Mouse (Mus musculus): ENCODE measurements around the gene Dzip1. TPM values are rescaled to one million over a fixed set of nuclear protein-coding genes. Genes with fewer than 3 reads are reported as not detected.

Dzip1 gene
- polyA plus RNA-seq (2011; ENCODE audit: insufficient read depth, insufficient read length, low read depth, missing spikeins), result 47.2 and 57.6 TPM in 2 replicates

- Histone ChIP-seq H3K27me3 (ENCODE audit: control insufficient read depth, insufficient read depth, low read length, poor library complexity, severe bottlenecking) (no peaks in the 10 kb centered on the region), H3K36me3 (ENCODE audit: control insufficient read depth, insufficient read depth, low read length, poor library complexity, severe bottlenecking) (peaks cover 3% of the 10 kb centered on the region; the same call in 1 of the 2 replicates), H3K27ac (ENCODE audit: insufficient read depth, low read length) (peak within 1 kb of the TSS; percentile 77), H3K4me1 (ENCODE audit: control insufficient read depth, insufficient read depth, low read length) (peaks cover 1% of the 10 kb centered on the region), H3K9ac (ENCODE audit: low read depth, poor library complexity, severe bottlenecking) (peak within 1 kb of the TSS; percentile 78), H3K9me3 (replicated peaks; ENCODE audit: control insufficient read depth, insufficient read depth, low read length, poor library complexity, severe bottlenecking) (no peaks in the 10 kb centered on the region), H3K4me3 (ENCODE audit: low read depth, low read length) (peak within 1 kb of the TSS; percentile 79)
- TF ChIP-seq EP300 (IDR thresholded peaks at IDR 0.05; ENCODE audit: insufficient read depth, low read depth, low read length) (0 out of 2 replicates have a peak, but pooled peaks have one; percentile 5), CTCF (IDR thresholded peaks at IDR 0.05; ENCODE audit: low read depth, low read length) (no peak), POLR2A (IDR thresholded peaks at IDR 0.05; ENCODE audit: insufficient read depth, low read length) (peak; percentile 39)
These were observed at the start of gene Dzip1 for GRCm38 (mm10) chr14:118924673-118925615. Dzip1 (minus strand) TSS chr14:118925460.

DNA sequence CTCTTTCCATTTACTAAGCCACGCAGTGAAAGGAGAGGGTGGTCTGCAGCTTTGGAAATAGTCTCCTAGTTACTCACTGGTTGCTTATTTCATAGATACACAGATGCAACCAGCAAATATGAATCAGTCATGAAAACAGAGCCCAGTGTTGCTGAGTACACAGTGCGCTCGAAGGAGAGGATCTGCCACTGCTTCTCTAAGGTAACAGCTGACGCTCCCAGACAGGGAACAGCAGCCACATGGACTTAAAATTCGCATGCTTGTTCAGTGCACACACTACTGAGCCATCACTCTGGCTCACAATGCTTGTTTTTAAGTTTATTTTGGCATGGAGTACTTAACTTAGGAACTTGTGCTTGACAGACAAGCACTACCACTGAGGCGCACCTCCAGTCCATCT lies 47.0 kb upstream of the Dzip1 start:
- TF ChIP-seq CTCF (IDR thresholded peaks at IDR 0.05; ENCODE audit: low read depth, low read length), result no peak
- no peak for TF ChIP-seq EP300 (IDR thresholded peaks at IDR 0.05; ENCODE audit: insufficient read depth, low read depth, low read length)
- TF ChIP-seq POLR2A (IDR thresholded peaks at IDR 0.05; ENCODE audit: insufficient read depth, low read length), result no peak
- H3K9me3 ChIP-seq (replicated peaks; ENCODE audit: control insufficient read depth, insufficient read depth, low read length, poor library complexity, severe bottlenecking), result no peaks in the 10 kb centered on the region
- H3K9ac ChIP-seq (ENCODE audit: low read depth, poor library complexity, severe bottlenecking), result no peak overlapping the region
- no peak overlapping the region for H3K4me3 ChIP-seq (ENCODE audit: low read depth, low read length)
- peaks cover 5% of the 10 kb centered on the region for H3K4me1 ChIP-seq (ENCODE audit: control insufficient read depth, insufficient read depth, low read length)
- peaks cover 40% of the 10 kb centered on the region for H3K36me3 ChIP-seq (ENCODE audit: control insufficient read depth, insufficient read depth, low read length, poor library complexity, severe bottlenecking)
- H3K27ac ChIP-seq (ENCODE audit: insufficient read depth, low read length), result no peak overlapping the region
- H3K27me3 ChIP-seq (ENCODE audit: control insufficient read depth, insufficient read depth, low read length, poor library complexity, severe bottlenecking), result no peaks in the 10 kb centered on the region

DNA sequence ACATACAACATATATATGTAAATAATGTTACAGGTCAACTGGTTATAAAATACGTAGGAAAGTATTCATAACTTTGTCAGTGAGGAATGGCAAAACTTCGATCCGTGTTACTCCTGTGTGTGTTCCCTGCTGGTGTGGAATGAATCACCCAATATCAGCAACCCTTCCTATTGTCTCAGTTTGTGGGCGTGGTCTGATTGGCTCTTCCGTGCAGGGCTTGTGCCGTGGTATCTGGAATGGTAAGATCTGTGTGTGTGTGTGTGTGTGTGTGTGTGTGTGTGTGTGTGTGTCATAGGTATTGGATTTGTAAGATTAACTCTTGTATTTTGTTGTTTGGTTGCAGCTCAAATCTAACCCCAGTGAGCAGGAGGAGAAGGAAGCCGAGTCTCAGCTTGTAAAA lies 42.4 kb upstream of the Dzip1 start:
- Histone ChIP-seq H3K27ac (ENCODE audit: insufficient read depth, low read length) (no peak overlapping the region), H3K9ac (ENCODE audit: low read depth, poor library complexity, severe bottlenecking) (no peak overlapping the region), H3K36me3 (ENCODE audit: control insufficient read depth, insufficient read depth, low read length, poor library complexity, severe bottlenecking) (peaks cover 15% of the 10 kb centered on the region), H3K27me3 (ENCODE audit: control insufficient read depth, insufficient read depth, low read length, poor library complexity, severe bottlenecking) (no peaks in the 10 kb centered on the region), H3K4me3 (ENCODE audit: low read depth, low read length) (no peak overlapping the region), H3K9me3 (replicated peaks; ENCODE audit: control insufficient read depth, insufficient read depth, low read length, poor library complexity, severe bottlenecking) (no peaks in the 10 kb centered on the region), H3K4me1 (ENCODE audit: control insufficient read depth, insufficient read depth, low read length) (no peaks in the 10 kb centered on the region)
- TF ChIP-seq POLR2A (IDR thresholded peaks at IDR 0.05; ENCODE audit: insufficient read depth, low read length), result no peak
- no peak for TF ChIP-seq EP300 (IDR thresholded peaks at IDR 0.05; ENCODE audit: insufficient read depth, low read depth, low read length)
- no peak for TF ChIP-seq CTCF (IDR thresholded peaks at IDR 0.05; ENCODE audit: low read depth, low read length)

DNA sequence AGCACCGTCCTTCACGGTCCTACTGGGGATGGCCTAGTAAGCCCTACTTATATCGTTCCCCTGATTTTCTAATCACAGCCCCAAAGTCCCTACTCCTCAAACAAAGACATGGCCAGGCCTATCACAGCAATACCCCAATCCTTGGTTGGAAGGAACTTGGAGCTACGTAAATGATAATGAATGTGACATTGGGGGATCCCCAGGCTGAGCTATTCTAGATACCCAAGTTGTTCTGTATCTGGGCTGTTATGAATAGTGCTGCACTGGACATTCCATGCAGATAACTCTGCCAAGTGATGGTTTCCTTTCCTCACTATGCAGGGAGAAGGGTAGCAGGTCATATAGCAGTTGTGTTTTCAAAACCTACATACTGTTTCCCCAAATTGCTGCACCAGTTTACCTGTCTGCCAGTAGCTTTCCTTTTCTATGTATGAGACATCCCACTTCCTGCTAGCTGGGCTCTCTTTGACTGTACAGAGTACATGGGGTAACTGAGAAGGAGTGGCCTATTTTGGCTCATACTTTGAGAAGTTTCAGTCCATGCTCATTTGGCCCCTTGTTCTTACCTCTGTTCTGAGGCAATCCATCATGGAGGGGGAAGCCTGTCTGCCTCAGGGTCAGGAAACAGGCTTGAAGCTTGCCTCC lies 40.2 kb upstream of the Dzip1 start:
- Histone ChIP-seq H3K4me1 (ENCODE audit: control insufficient read depth, insufficient read depth, low read length) (no peaks in the 10 kb centered on the region), H3K27ac (ENCODE audit: insufficient read depth, low read length) (no peak overlapping the region), H3K9me3 (replicated peaks; ENCODE audit: control insufficient read depth, insufficient read depth, low read length, poor library complexity, severe bottlenecking) (no peaks in the 10 kb centered on the region), H3K36me3 (ENCODE audit: control insufficient read depth, insufficient read depth, low read length, poor library complexity, severe bottlenecking) (peaks cover 14% of the 10 kb centered on the region), H3K4me3 (ENCODE audit: low read depth, low read length) (no peak overlapping the region), H3K27me3 (ENCODE audit: control insufficient read depth, insufficient read depth, low read length, poor library complexity, severe bottlenecking) (no peaks in the 10 kb centered on the region), H3K9ac (ENCODE audit: low read depth, poor library complexity, severe bottlenecking) (no peak overlapping the region)
- no peak for TF ChIP-seq CTCF (IDR thresholded peaks at IDR 0.05; ENCODE audit: low read depth, low read length)
- no peak for TF ChIP-seq EP300 (IDR thresholded peaks at IDR 0.05; ENCODE audit: insufficient read depth, low read depth, low read length)
- no peak for TF ChIP-seq POLR2A (IDR thresholded peaks at IDR 0.05; ENCODE audit: insufficient read depth, low read length)

DNA sequence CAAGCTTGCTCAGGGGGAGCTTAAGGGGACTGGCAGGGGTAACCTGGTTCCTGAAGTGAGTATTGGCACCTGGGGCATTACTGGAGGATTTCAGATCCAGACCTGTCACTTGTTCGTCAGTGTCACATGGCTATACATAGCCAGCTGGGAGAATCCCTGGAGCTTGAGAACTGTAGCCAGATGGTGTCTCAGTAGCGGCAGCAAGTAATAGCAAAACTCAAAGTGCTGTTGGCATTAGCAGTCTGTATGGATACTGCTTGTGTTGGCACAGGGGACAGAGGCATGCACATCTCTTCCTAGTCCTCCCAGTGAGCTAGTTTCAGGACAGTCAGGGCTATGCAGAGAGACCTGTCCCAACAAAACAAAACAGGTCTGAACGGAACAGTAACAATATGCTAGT lies 32.8 kb upstream of the Dzip1 start:
- TF ChIP-seq POLR2A (IDR thresholded peaks at IDR 0.05; ENCODE audit: insufficient read depth, low read length) (no peak), CTCF (IDR thresholded peaks at IDR 0.05; ENCODE audit: low read depth, low read length) (no peak), EP300 (IDR thresholded peaks at IDR 0.05; ENCODE audit: insufficient read depth, low read depth, low read length) (no peak)
- no peak overlapping the region for H3K4me3 ChIP-seq (ENCODE audit: low read depth, low read length)
- no peaks in the 10 kb centered on the region for H3K27me3 ChIP-seq (ENCODE audit: control insufficient read depth, insufficient read depth, low read length, poor library complexity, severe bottlenecking)
- H3K9me3 ChIP-seq (replicated peaks; ENCODE audit: control insufficient read depth, insufficient read depth, low read length, poor library complexity, severe bottlenecking), result no peaks in the 10 kb centered on the region
- H3K27ac ChIP-seq (ENCODE audit: insufficient read depth, low read length), result no peak overlapping the region
- no peak overlapping the region for H3K9ac ChIP-seq (ENCODE audit: low read depth, poor library complexity, severe bottlenecking)
- H3K36me3 ChIP-seq (ENCODE audit: control insufficient read depth, insufficient read depth, low read length, poor library complexity, severe bottlenecking), result peaks cover 26% of the 10 kb centered on the region
- H3K4me1 ChIP-seq (ENCODE audit: control insufficient read depth, insufficient read depth, low read length), result no peaks in the 10 kb centered on the region

Data from ES-Bruce4 (cell line).